Comparison of ENCODE assay signal across 1 mouse cellular context in the genomic region with DNA sequence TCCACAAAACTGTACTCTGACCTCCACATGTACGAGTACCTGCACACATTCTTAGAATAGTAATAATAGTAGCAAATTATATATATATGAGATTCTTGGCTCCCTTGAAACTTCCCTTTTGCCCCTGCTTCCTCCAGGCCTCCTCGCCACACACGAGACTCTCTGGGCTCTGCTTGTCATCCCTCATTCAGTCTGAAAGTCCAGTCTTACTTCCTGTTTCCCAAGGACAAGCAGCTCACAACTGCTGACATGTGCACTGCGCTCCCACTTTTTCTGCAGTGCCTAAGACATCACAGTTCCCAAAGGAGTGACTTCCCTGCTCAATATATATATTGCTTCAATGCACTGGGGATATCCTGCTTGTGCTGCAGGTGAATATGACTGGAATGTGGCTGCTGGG. TPM values are rescaled to one million over a fixed set of nuclear protein-coding genes. Genes with fewer than 3 reads are reported as not detected.
"Had no signal": no experiment of that assay in that cellular context is flagged by ENCODE, and none has a peak within 500 bp of the region (broad histone marks: within the 10 kb centered on the region; RNA-seq: fewer than 3 reads in every experiment).

No protein-coding gene starts in this region.

RNA-seq across cellular contexts. Expression of a gene that starts 48.8 kb away (rescaled TPM):
- polyA plus RNA-seq: myocyte had no signal
